Mouse (Mus musculus): ENCODE data around the gene Myo5c. TPM values are rescaled to one million over a fixed set of nuclear protein-coding genes. Genes with fewer than 3 reads are reported as not detected.

Gene Myo5c
- polyA plus RNA-seq, 1 experiment, result 53.2 TPM

DNA sequence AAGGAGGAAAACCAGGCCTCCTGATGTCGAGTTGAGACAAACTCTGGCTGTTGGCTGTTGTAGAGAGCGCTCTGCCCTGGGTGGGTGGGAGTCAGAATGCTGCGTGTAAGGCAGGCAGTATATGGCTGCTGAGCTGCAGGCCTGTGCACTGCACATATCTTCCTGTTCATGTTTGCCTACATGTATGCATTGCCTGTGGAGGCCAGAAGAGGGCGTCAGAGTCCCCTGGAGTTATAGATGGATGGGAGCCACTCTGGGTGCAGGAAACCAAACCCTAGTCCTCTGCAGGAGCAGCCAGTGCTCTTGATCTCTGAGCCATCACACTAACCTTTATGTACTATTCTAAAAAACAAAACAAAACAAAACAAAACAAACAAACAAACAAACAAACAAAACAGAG is 102.6 kb downstream of the Myo5c start:
- 81% methylated on average over 4 of the region's 4 CpGs for WGBS
- no peak for DNase-seq
- TF ChIP-seq POLR2A (IDR thresholded peaks at IDR 0.05; ENCODE audit: borderline replicate concordance, extremely low read depth, low read depth, low read length), result no peak
- no peak for TF ChIP-seq CTCF (IDR thresholded peaks at IDR 0.05; ENCODE audit: insufficient read depth, low read length)
- H3K4me1 ChIP-seq (ENCODE audit: control insufficient read depth, insufficient read depth, low read length), result no peaks in the 10 kb centered on the region
- no peak overlapping the region for H3K4me3 ChIP-seq (replicated peaks; ENCODE audit: extremely low read depth, low read depth, low read length)

DNA sequence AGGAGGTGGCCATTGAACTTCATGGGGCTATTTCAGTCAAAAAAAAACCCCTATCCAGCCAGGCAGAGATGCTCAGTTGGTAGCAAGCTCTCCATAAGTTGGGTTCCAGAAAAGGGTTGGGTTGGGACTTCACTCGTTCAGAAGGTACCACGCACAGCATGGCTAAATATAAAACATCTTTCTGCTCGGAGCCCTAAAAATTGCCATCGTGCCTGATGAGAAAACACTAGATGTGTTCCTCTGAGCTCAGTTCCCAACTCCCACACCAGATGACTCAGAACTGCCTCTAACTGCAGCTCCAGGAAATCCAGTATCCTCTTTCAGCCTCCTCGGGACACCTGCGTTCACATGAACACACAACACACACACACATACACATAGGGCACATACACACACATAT is 106.2 kb downstream of the Myo5c start:
- no peak overlapping the region for H3K4me3 ChIP-seq (replicated peaks; ENCODE audit: extremely low read depth, low read depth, low read length)
- no peak for TF ChIP-seq POLR2A (IDR thresholded peaks at IDR 0.05; ENCODE audit: borderline replicate concordance, extremely low read depth, low read depth, low read length)
- TF ChIP-seq CTCF (IDR thresholded peaks at IDR 0.05; ENCODE audit: insufficient read depth, low read length), result no peak
- 88% methylated on average over 6 of the region's 6 CpGs for WGBS
- H3K4me1 ChIP-seq (ENCODE audit: control insufficient read depth, insufficient read depth, low read length), result no peaks in the 10 kb centered on the region
- DNase-seq, result no peak

DNA sequence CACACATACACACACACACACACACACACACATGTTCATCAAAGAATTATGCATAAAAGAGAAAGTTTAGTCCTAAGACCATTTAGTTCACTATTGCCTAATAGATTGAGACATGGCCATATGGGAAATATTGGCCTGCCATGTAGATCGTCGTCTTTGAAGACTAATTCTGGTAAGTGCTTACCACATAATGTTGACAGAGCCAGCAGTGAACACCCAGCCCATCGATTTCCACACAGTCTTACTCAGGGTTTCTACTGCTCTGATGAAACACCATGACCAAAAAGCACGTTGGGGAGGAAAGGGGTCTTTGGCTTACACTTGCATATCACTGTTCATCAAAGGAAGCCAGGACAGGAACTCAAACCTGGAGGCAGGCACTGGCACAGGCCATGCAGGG is 110.6 kb downstream of the Myo5c start:
- 66% methylated on average over 4 of the region's 4 CpGs for WGBS
- no peak for DNase-seq
- H3K4me3 ChIP-seq (replicated peaks; ENCODE audit: extremely low read depth, low read depth, low read length), result no peak overlapping the region
- TF ChIP-seq CTCF (IDR thresholded peaks at IDR 0.05; ENCODE audit: insufficient read depth, low read length), result no peak
- no peak for TF ChIP-seq POLR2A (IDR thresholded peaks at IDR 0.05; ENCODE audit: borderline replicate concordance, extremely low read depth, low read depth, low read length)
- no peaks in the 10 kb centered on the region for H3K4me1 ChIP-seq (ENCODE audit: control insufficient read depth, insufficient read depth, low read length)

DNA sequence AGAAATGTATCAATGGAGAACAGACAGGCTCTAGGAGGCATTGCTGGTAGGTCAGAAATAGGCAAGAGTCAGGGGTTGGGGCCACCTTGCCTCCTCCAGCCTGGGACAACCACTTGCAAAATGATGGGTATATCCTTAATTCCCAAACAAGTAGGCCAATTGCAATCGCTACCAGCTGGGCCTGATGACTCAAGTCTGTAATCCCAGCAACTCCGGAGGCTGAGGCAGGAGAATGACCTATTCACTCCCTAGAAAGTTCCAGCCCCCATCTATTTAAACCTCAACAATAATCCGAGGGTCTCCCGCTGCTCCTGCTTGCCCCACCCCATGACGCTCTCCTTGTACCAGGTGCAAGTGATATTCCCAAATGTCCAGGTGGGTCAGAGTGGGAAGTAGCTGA is 115.6 kb downstream of the Myo5c start, which contains the start of gene Bcl2l10:
Bcl2l10 (plus strand) TSS at position 301 of the 400 bp plus-strand sequence.
- no peak for TF ChIP-seq POLR2A (IDR thresholded peaks at IDR 0.05; ENCODE audit: borderline replicate concordance, extremely low read depth, low read depth, low read length)
- no peak for TF ChIP-seq CTCF (IDR thresholded peaks at IDR 0.05; ENCODE audit: insufficient read depth, low read length)
- Histone ChIP-seq H3K4me1 (ENCODE audit: control insufficient read depth, insufficient read depth, low read length) (no peaks in the 10 kb centered on the region), H3K4me3 (replicated peaks; ENCODE audit: extremely low read depth, low read depth, low read length) (no peak within 1 kb of the TSS)
- DNase-seq, result no peak
- WGBS, result 91% methylated on average over 5 of the region's 5 CpGs

DNA sequence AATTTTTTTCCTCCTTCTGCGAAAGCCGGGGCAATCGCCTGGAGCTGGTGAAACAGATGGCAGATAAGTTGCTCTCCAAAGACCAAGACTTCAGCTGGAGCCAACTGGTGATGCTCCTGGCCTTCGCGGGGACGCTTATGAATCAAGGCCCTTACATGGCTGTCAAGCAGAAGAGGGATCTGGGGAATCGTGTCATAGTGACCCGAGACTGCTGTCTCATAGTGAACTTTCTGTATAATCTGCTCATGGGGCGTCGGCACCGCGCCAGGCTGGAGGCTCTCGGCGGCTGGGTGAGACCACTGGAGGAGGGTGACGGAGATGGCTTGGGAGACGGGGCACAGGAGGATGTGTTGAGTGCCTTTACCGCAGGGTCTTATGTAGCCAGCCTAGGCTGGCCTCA is 116.2 kb downstream of the Myo5c start:
- H3K4me3 ChIP-seq (replicated peaks; ENCODE audit: extremely low read depth, low read depth, low read length), result no peak overlapping the region
- WGBS, result 86% methylated on average over 17 of the region's 17 CpGs
- H3K4me1 ChIP-seq (ENCODE audit: control insufficient read depth, insufficient read depth, low read length), result no peaks in the 10 kb centered on the region
- no peak for TF ChIP-seq POLR2A (IDR thresholded peaks at IDR 0.05; ENCODE audit: borderline replicate concordance, extremely low read depth, low read depth, low read length)
- TF ChIP-seq CTCF (IDR thresholded peaks at IDR 0.05; ENCODE audit: insufficient read depth, low read length), result no peak
- no peak for DNase-seq

DNA sequence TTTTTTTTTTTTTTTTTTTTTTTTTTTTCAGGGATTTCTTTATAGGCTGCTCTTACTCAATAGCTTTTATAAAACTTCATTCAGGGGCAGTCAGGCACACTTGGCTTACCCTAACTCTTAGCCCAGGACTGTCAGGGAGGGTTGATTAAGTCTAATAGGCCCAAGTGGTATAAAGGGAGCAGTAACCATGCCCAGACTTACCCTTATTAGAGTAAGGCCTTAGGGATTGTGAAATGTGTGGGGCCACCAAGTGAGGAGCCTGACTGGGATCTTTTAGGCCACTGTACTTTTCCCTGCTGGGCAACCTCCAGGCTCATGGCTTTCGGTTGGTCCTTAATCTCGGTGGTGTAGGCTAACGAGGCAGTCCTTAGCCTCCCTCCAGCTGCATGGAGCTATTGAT is 116.8 kb downstream of the Myo5c start:
- Histone ChIP-seq H3K4me3 (replicated peaks; ENCODE audit: extremely low read depth, low read depth, low read length) (no peak overlapping the region), H3K4me1 (ENCODE audit: control insufficient read depth, insufficient read depth, low read length) (no peaks in the 10 kb centered on the region)
- TF ChIP-seq CTCF (IDR thresholded peaks at IDR 0.05; ENCODE audit: insufficient read depth, low read length) (no peak), POLR2A (IDR thresholded peaks at IDR 0.05; ENCODE audit: borderline replicate concordance, extremely low read depth, low read depth, low read length) (no peak)
- WGBS, result 84% methylated on average over 3 of the region's 3 CpGs
- DNase-seq, result no peak

DNA sequence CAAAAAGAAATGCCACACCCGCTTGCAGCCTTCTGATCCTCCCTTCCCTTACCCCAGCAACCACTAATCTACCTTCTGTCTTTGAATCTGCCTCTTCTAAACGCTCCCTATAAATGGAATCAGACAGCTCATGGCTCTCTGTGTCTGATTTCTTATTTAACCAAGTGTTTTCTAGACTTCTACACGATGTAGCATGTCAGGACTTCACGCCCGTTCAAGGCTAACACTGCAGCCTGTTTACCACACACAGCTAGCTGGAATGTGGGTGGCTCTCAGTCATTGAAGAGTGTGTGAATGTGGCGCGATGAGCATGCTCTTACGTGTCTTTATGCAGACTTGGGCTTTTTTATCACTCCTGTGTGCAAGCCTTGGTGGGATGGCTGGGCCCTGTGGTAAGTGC is 121.3 kb downstream of the Myo5c start:
- no peaks in the 10 kb centered on the region for H3K4me1 ChIP-seq (ENCODE audit: control insufficient read depth, insufficient read depth, low read length)
- DNase-seq, result no peak
- TF ChIP-seq CTCF (IDR thresholded peaks at IDR 0.05; ENCODE audit: insufficient read depth, low read length), result no peak
- H3K4me3 ChIP-seq (replicated peaks; ENCODE audit: extremely low read depth, low read depth, low read length), result no peak overlapping the region
- 65% methylated on average over 8 of the region's 8 CpGs for WGBS

Other genes starting within 250 kb of the Myo5c start
- 9.0 and 16.1 TPM in 2 replicates for gene Arpp19, start 194.4 kb upstream of the Myo5c start, polyA plus RNA-seq (2012; rRNA removed)
- gene Myo5a, start 161.0 kb upstream of the Myo5c start, polyA plus RNA-seq (2012; rRNA removed), result 3.1 and 5.8 TPM in 2 replicates
- gene Gnb5, start 74.3 kb downstream of the Myo5c start, polyA plus RNA-seq (2012; rRNA removed), result 12.4 and 15.4 TPM in 2 replicates
- 0.09 TPM in 1 of 2 replicates, not detected in the other for gene Bcl2l10, start 115.7 kb downstream of the Myo5c start, polyA plus RNA-seq (2012; rRNA removed)
- gene Mapk6, start 178.0 kb downstream of the Myo5c start, polyA plus RNA-seq (2012; rRNA removed), result 14.5 and 25.2 TPM in 2 replicates
- 2.5 and 4.1 TPM in 2 replicates for gene Leo1, start 209.5 kb downstream of the Myo5c start, polyA plus RNA-seq (2012; rRNA removed)